Mouse (Mus musculus) lung, postnatal 0 days (tissue): ENCODE data around the gene Mindy4.

Source experiments
- CTCF ChIP-seq: IDR thresholded peaks from 2 replicates; pipeline ENCODE4 v1.5.1; 2016; ENCODE audit warnings: antibody characterized with exemption, mild to moderate bottlenecking
- EP300 ChIP-seq: IDR thresholded peaks from 2 replicates; pipeline ENCODE4 v1.6.1; 2016; ENCODE audit warnings: antibody characterized with exemption, mild to moderate bottlenecking, control low read depth

- TF ChIP-seq CTCF (no peak), EP300 (no peak)
These were observed 115.4 kb downstream of the Mindy4 start for GRCm38 (mm10) chr6:55318597-55318996.
